Mouse (Mus musculus): Measurements from ENCODE around the gene Sfmbt2. TPM values are rescaled to one million over a fixed set of nuclear protein-coding genes. Genes with fewer than 3 reads are reported as not detected.

Sfmbt2 gene
- polyA plus RNA-seq (2015; fragmentation: Nextera tagmentation; extraction: Ambion mirVana), result 6.1 and 6.5 TPM in 2 replicates

DNA sequence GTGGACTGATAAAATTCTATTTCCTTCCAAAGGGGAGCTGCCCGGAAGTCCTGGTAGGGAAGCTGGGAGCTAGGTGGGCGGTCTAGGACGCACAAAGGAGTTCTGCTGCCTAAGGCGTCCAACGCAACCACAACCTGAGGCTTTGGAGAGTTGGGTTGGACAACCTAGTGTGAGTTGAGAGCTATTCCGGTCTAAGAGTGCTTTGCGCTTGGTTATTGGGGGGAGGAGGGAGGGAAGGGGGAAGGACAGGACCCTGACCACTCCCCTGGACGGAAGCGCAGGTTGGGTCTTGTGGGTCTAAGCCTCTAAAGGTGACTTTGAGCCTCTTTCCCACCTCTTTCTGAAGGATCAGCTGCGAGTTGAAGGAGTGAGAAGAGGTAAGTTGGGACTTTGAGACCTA, at the start of gene Sfmbt2:
Gene Sfmbt2, plus strand, starts transcription at position 335 of the 400 bp plus-strand sequence.
- Histone ChIP-seq H3K4me1 (ENCODE audit: control insufficient read depth, insufficient read depth, low read length) (peaks cover 10% of the 10 kb centered on the region), H3K9ac (ENCODE audit: low read depth, low read length) (no peak within 1 kb of the TSS), H3K27ac (ENCODE audit: low read length) (no peak within 1 kb of the TSS), H3K27me3 (ENCODE audit: control insufficient read depth, insufficient read depth, low read depth, low read length) (peaks cover 33% of the 10 kb centered on the region), H3K4me3 (ENCODE audit: low read depth, low read length) (no peak within 1 kb of the TSS), H3K36me3 (ENCODE audit: control insufficient read depth, insufficient read depth, low read length) (no peaks in the 10 kb centered on the region), H3K9me3 (replicated peaks; ENCODE audit: control insufficient read depth, low read length, poor library complexity, severe bottlenecking) (no peaks in the 10 kb centered on the region), H3K4me2 (ENCODE audit: low read length) (no peak within 1 kb of the TSS)
- under 1% methylated on average over 10 of the region's 10 CpGs for WGBS
- ATAC-seq, result no peak

DNA sequence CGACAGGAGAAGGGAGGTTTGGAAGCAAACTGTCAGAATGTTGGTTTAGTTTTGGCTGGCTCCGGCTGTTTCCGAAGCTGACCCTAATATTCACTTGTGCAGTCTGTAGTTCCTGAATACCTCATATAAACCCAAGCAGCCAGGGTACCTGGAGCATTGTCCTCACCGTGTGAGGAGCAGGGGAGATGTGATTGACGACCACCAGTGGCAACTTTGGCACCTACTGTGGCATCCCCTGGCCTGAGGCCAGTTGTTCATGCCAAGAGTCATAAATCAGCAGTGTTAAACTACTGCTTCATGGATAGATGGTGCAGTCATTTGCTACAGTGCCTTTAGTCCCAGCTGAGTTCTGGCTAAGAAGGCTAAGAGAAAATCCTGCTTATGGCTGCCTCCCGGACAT, 49.2 kb upstream of the Sfmbt2 start:
- H3K27ac ChIP-seq (ENCODE audit: low read length), result no peak overlapping the region
- H3K4me2 ChIP-seq (ENCODE audit: low read length), result no peak overlapping the region
- 74% methylated on average over 6 of the region's 6 CpGs for WGBS
- no peak overlapping the region for H3K4me3 ChIP-seq (ENCODE audit: low read depth, low read length)
- no peaks in the 10 kb centered on the region for H3K27me3 ChIP-seq (ENCODE audit: control insufficient read depth, insufficient read depth, low read depth, low read length)
- H3K9me3 ChIP-seq (replicated peaks; ENCODE audit: control insufficient read depth, low read length, poor library complexity, severe bottlenecking), result no peaks in the 10 kb centered on the region
- ATAC-seq, result no peak
- H3K36me3 ChIP-seq (ENCODE audit: control insufficient read depth, insufficient read depth, low read length), result no peaks in the 10 kb centered on the region
- no peak overlapping the region for H3K9ac ChIP-seq (ENCODE audit: low read depth, low read length)
- H3K4me1 ChIP-seq (ENCODE audit: control insufficient read depth, insufficient read depth, low read length), result no peaks in the 10 kb centered on the region

DNA sequence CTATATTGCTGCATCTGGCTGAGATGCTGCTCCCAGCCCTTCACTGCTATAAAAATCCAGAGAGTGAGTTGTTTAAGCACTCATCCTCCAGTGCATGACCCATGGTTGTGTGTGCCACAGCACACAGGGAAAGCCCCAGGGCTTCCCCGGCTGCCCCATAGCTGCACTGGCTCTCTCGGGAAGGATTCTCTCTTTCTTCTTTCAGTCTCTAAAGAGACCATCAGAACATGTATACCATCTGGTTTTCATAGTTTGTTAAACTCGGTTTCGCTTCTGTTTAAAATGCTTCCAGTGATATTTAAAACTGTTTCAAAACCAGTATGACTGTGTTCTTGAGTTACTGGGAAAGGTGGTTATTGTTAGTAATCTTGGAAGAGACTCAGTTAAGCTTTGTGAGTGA, 47.1 kb upstream of the Sfmbt2 start:
- Histone ChIP-seq H3K4me3 (ENCODE audit: low read depth, low read length) (no peak overlapping the region), H3K27ac (ENCODE audit: low read length) (no peak overlapping the region), H3K4me2 (ENCODE audit: low read length) (no peak overlapping the region), H3K9ac (ENCODE audit: low read depth, low read length) (no peak overlapping the region), H3K4me1 (ENCODE audit: control insufficient read depth, insufficient read depth, low read length) (no peaks in the 10 kb centered on the region), H3K27me3 (ENCODE audit: control insufficient read depth, insufficient read depth, low read depth, low read length) (no peaks in the 10 kb centered on the region), H3K9me3 (replicated peaks; ENCODE audit: control insufficient read depth, low read length, poor library complexity, severe bottlenecking) (no peaks in the 10 kb centered on the region), H3K36me3 (ENCODE audit: control insufficient read depth, insufficient read depth, low read length) (no peaks in the 10 kb centered on the region)
- 85% methylated on average over 4 of the region's 4 CpGs for WGBS
- no peak for ATAC-seq

DNA sequence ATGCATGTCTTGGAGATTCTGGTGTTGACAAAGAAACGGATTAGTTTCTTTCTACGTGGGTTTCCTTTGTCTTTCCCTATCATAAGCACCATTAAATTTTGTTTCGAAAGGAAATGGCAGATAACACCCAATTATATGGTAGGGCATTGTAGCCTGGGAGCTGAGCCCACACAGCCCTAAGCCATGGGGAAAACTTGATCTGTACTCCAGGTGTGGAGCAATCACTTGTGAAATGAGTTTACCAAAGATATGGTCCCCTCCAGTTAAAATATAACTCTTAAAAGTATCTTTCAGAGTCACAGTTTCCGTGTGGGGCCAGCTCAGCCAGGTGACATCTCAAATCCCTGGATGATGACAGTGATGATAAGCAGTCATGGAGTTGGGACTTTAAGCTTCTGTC, 45.3 kb upstream of the Sfmbt2 start:
- no peaks in the 10 kb centered on the region for H3K27me3 ChIP-seq (ENCODE audit: control insufficient read depth, insufficient read depth, low read depth, low read length)
- H3K36me3 ChIP-seq (ENCODE audit: control insufficient read depth, insufficient read depth, low read length), result no peaks in the 10 kb centered on the region
- H3K4me2 ChIP-seq (ENCODE audit: low read length), result no peak overlapping the region
- H3K9me3 ChIP-seq (replicated peaks; ENCODE audit: control insufficient read depth, low read length, poor library complexity, severe bottlenecking), result no peaks in the 10 kb centered on the region
- H3K4me1 ChIP-seq (ENCODE audit: control insufficient read depth, insufficient read depth, low read length), result no peaks in the 10 kb centered on the region
- H3K4me3 ChIP-seq (ENCODE audit: low read depth, low read length), result no peak overlapping the region
- H3K27ac ChIP-seq (ENCODE audit: low read length), result no peak overlapping the region
- ATAC-seq, result no peak
- no peak overlapping the region for H3K9ac ChIP-seq (ENCODE audit: low read depth, low read length)
- WGBS, result 84% methylated on average over 4 of the region's 4 CpGs

DNA sequence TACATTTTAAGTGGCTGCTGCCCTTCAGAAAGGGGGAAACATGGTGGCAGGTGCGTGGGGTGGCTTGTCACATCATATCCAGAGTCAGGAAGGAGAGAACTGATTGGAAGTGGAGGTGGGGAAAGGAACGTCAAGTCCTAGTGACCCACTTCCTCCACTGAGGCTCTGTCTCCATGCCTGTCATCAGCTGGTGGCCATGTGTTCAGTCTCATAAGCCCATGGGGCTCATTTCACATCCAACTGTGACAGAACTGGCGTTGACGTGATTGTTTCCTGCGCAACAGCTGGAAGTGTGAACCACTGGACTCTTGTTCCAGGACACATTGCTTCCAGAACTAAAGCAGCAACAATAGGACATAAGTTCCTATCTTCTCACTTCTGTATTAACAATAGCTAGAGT, 40.1 kb upstream of the Sfmbt2 start:
- Histone ChIP-seq H3K27me3 (ENCODE audit: control insufficient read depth, insufficient read depth, low read depth, low read length) (no peaks in the 10 kb centered on the region), H3K27ac (ENCODE audit: low read length) (no peak overlapping the region), H3K4me2 (ENCODE audit: low read length) (no peak overlapping the region), H3K4me3 (ENCODE audit: low read depth, low read length) (no peak overlapping the region), H3K36me3 (ENCODE audit: control insufficient read depth, insufficient read depth, low read length) (no peaks in the 10 kb centered on the region), H3K4me1 (ENCODE audit: control insufficient read depth, insufficient read depth, low read length) (no peaks in the 10 kb centered on the region), H3K9ac (ENCODE audit: low read depth, low read length) (no peak overlapping the region), H3K9me3 (replicated peaks; ENCODE audit: control insufficient read depth, low read length, poor library complexity, severe bottlenecking) (no peaks in the 10 kb centered on the region)
- WGBS, result 82% methylated on average over 5 of the region's 5 CpGs
- no peak for ATAC-seq

DNA sequence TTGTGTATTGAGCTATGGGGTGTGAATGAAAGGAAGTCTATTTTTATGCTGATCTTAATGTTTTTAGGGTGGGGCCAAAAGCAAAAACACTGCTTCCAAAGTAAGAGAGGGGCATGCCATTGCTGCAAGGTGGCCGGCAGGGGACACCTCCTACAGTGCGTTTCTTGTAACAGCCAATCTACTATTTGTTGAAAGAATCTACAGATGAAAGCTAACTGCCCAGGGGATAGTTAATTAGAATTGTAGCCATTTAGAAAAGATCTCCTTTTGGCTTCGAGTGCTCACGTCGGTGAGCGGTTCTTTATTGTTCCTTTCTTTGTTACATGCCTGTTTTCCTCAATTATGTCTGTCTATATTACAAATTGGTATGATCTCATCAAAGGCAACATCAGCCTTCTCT, 36.0 kb upstream of the Sfmbt2 start:
- no peak overlapping the region for H3K9ac ChIP-seq (ENCODE audit: low read depth, low read length)
- H3K36me3 ChIP-seq (ENCODE audit: control insufficient read depth, insufficient read depth, low read length), result no peaks in the 10 kb centered on the region
- no peak for ATAC-seq
- WGBS, result 4% methylated on average over 6 of the region's 6 CpGs
- no peak overlapping the region for H3K4me2 ChIP-seq (ENCODE audit: low read length)
- H3K27ac ChIP-seq (ENCODE audit: low read length), result no peak overlapping the region
- H3K4me1 ChIP-seq (ENCODE audit: control insufficient read depth, insufficient read depth, low read length), result no peaks in the 10 kb centered on the region
- H3K27me3 ChIP-seq (ENCODE audit: control insufficient read depth, insufficient read depth, low read depth, low read length), result no peaks in the 10 kb centered on the region
- no peaks in the 10 kb centered on the region for H3K9me3 ChIP-seq (replicated peaks; ENCODE audit: control insufficient read depth, low read length, poor library complexity, severe bottlenecking)
- no peak overlapping the region for H3K4me3 ChIP-seq (ENCODE audit: low read depth, low read length)

DNA sequence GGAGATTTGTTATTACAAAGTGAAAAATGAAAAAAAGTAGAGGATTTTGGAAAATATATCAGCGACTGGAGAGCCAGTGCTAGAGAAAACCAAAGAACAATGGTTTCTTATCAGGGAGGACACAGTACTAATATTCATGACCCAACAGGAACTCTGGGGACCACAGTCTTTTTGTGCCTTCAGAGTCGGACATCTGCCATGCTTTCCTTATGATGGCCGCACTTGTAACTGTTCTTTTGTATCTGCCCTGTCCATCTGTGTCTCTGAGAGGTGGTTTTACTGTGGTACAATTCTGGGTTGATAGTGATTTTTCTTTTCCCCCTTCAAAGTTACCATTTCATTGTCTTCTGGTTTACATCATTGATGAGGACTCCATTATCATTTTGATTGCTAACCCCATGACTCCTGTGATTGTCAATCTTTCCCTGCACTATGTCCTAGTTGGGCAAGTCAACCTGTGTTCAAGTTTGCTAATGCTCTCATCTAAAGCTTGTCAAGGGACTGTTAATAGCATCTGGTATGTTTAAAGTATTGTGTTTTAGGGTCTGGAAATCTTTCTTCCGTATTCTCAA, 35.2 kb upstream of the Sfmbt2 start:
- 50% methylated on average over 4 of the region's 4 CpGs for WGBS
- Histone ChIP-seq H3K27ac (ENCODE audit: low read length) (no peak overlapping the region), H3K4me3 (ENCODE audit: low read depth, low read length) (no peak overlapping the region), H3K4me2 (ENCODE audit: low read length) (no peak overlapping the region), H3K27me3 (ENCODE audit: control insufficient read depth, insufficient read depth, low read depth, low read length) (no peaks in the 10 kb centered on the region), H3K9me3 (replicated peaks; ENCODE audit: control insufficient read depth, low read length, poor library complexity, severe bottlenecking) (no peaks in the 10 kb centered on the region), H3K4me1 (ENCODE audit: control insufficient read depth, insufficient read depth, low read length) (no peaks in the 10 kb centered on the region), H3K36me3 (ENCODE audit: control insufficient read depth, insufficient read depth, low read length) (no peaks in the 10 kb centered on the region), H3K9ac (ENCODE audit: low read depth, low read length) (no peak overlapping the region)
- ATAC-seq, result no peak

DNA sequence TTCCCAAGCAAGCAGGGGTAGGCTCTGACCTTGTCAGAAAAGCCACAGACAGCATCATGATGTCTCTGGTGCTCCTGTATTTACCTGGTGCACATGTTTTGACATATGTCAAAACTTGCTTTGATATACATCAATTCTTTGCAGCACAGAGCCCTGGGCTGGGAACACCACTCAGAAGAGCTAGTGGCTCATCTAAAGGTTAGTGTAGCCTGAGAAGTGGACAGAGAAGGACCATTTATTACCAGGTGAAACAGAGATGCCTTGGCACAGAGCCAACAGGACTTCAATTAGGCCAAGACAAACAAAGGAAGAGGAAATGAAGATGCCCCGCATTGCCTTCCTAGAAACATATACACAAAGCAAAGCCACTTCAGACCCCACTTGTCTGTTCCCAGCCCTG, 30.3 kb upstream of the Sfmbt2 start:
- ATAC-seq, result no peak
- H3K27ac ChIP-seq (ENCODE audit: low read length), result no peak overlapping the region
- no peak overlapping the region for H3K4me3 ChIP-seq (ENCODE audit: low read depth, low read length)
- H3K4me1 ChIP-seq (ENCODE audit: control insufficient read depth, insufficient read depth, low read length), result no peaks in the 10 kb centered on the region
- no peaks in the 10 kb centered on the region for H3K27me3 ChIP-seq (ENCODE audit: control insufficient read depth, insufficient read depth, low read depth, low read length)
- no peak overlapping the region for H3K4me2 ChIP-seq (ENCODE audit: low read length)
- H3K36me3 ChIP-seq (ENCODE audit: control insufficient read depth, insufficient read depth, low read length), result no peaks in the 10 kb centered on the region
- no peak overlapping the region for H3K9ac ChIP-seq (ENCODE audit: low read depth, low read length)
- WGBS, result 80% methylated on average over 1 of the region's 1 CpGs
- no peaks in the 10 kb centered on the region for H3K9me3 ChIP-seq (replicated peaks; ENCODE audit: control insufficient read depth, low read length, poor library complexity, severe bottlenecking)

DNA sequence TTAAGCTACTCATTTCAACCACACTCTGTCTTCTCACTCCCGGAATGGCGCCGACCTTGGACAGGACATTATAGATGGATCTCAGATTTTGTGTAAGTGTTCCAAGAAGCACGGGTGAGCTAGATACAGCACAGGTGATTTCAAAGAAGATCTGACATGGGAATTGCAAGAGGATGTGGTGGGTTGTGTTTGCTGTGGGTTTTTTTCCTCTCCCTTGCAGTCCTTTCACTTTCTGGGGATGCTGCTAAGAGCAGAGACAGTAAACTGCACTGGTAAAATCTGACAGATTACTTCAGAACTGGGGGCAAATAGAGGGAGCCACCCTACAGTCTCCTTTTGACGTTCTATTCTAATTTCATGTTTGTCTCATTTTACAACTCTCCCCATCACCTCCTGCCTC, 26.8 kb upstream of the Sfmbt2 start:
- no peak for ATAC-seq
- Histone ChIP-seq H3K9me3 (replicated peaks; ENCODE audit: control insufficient read depth, low read length, poor library complexity, severe bottlenecking) (no peaks in the 10 kb centered on the region), H3K27ac (ENCODE audit: low read length) (no peak overlapping the region), H3K4me1 (ENCODE audit: control insufficient read depth, insufficient read depth, low read length) (no peaks in the 10 kb centered on the region), H3K4me3 (ENCODE audit: low read depth, low read length) (no peak overlapping the region), H3K27me3 (ENCODE audit: control insufficient read depth, insufficient read depth, low read depth, low read length) (no peaks in the 10 kb centered on the region), H3K4me2 (ENCODE audit: low read length) (no peak overlapping the region), H3K36me3 (ENCODE audit: control insufficient read depth, insufficient read depth, low read length) (no peaks in the 10 kb centered on the region), H3K9ac (ENCODE audit: low read depth, low read length) (no peak overlapping the region)
- 90% methylated on average over 5 of the region's 5 CpGs for WGBS

Data from midbrain, embryonic 16.5 days (tissue).